10 mouse cellular contexts compared by ENCODE assay signal in genomic region chr4:62643401-62643800, GRCm38 (mm10).
DNase-seq lines count a peak whose midpoint lies in the region; ATAC-seq and TF ChIP-seq lines count a peak whose summit lies in the region.
"Had no signal": no experiment of that assay in that cellular context is flagged by ENCODE, and none has a peak within 500 bp of the region (broad histone marks: within the 10 kb centered on the region; RNA-seq: fewer than 3 reads in every experiment).

No protein-coding gene starts in this region.

- H3K27me3 ChIP-seq in forebrain, embryonic 10.5 days (ENCODE audit: poor library complexity, severe bottlenecking): peaks cover 4% of the 10 kb centered on the region; the same call in 1 of the 2 replicates
- H3K27me3 ChIP-seq in forebrain, embryonic 11.5 days (ENCODE audit: control insufficient read depth, insufficient read depth, low read length): no peaks in the 10 kb centered on the region
- H3K27me3 ChIP-seq in stomach, embryonic 15.5 days (replicated peaks): no peaks in the 10 kb centered on the region
- H3K27me3 ChIP-seq in stomach, postnatal 0 days (ENCODE audit: control insufficient read depth, insufficient read depth, low read length): no peaks in the 10 kb centered on the region
- no peaks in the 10 kb centered on the region for H3K27me3 ChIP-seq in kidney, embryonic 15.5 days
- H3K27me3 ChIP-seq: liver, embryonic 13.5 days had no signal

- no peak overlapping the region for H3K9ac ChIP-seq in forebrain, embryonic 11.5 days (ENCODE audit: low read length)
- H3K9ac ChIP-seq in stomach, embryonic 15.5 days: no peak overlapping the region
- no peak overlapping the region for H3K9ac ChIP-seq in stomach, postnatal 0 days (ENCODE audit: low read length)
- H3K9ac ChIP-seq in kidney, embryonic 15.5 days: no peak overlapping the region
- H3K9ac ChIP-seq: liver, embryonic 13.5 days had no signal

- no peaks in the 10 kb centered on the region for H3K9me3 ChIP-seq in forebrain, embryonic 10.5 days
- no peaks in the 10 kb centered on the region for H3K9me3 ChIP-seq in forebrain, embryonic 11.5 days (ENCODE audit: control insufficient read depth, low read length)
- no peaks in the 10 kb centered on the region for H3K9me3 ChIP-seq in stomach, embryonic 15.5 days
- no peaks in the 10 kb centered on the region for H3K9me3 ChIP-seq in stomach, postnatal 0 days (ENCODE audit: control insufficient read depth, low read length)
- no peaks in the 10 kb centered on the region for H3K9me3 ChIP-seq in kidney, embryonic 15.5 days (replicated peaks)
- H3K9me3 ChIP-seq: liver, embryonic 13.5 days had no signal

- peaks cover 32% of the 10 kb centered on the region for H3K4me1 ChIP-seq in forebrain, embryonic 10.5 days
- no peaks in the 10 kb centered on the region for H3K4me1 ChIP-seq in forebrain, embryonic 11.5 days (replicated peaks; ENCODE audit: control insufficient read depth, insufficient read depth, low read length)
- peaks cover 20% of the 10 kb centered on the region for H3K4me1 ChIP-seq in stomach, embryonic 15.5 days
- H3K4me1 ChIP-seq in stomach, postnatal 0 days (replicated peaks; ENCODE audit: control insufficient read depth, insufficient read depth): peaks cover 7% of the 10 kb centered on the region; the same call in 1 of the 2 replicates
- peaks cover 37% of the 10 kb centered on the region for H3K4me1 ChIP-seq in kidney, embryonic 15.5 days

- WGBS in forebrain, embryonic 10.5 days: 80% methylated on average over 8 of the region's 8 CpGs
- 75% methylated on average over 8 of the region's 8 CpGs for WGBS in forebrain, embryonic 11.5 days
- WGBS in stomach, embryonic 15.5 days: 83% methylated on average over 8 of the region's 8 CpGs
- WGBS in stomach, postnatal 0 days: 78% methylated on average over 8 of the region's 8 CpGs
- WGBS in kidney, embryonic 15.5 days: 75% methylated on average over 8 of the region's 8 CpGs

- peaks cover 78% of the 10 kb centered on the region for H3K36me3 ChIP-seq in forebrain, embryonic 10.5 days (replicated peaks)
- H3K36me3 ChIP-seq in forebrain, embryonic 11.5 days (ENCODE audit: control insufficient read depth, insufficient read depth, low read length): no peaks in the 10 kb centered on the region
- H3K36me3 ChIP-seq in stomach, embryonic 15.5 days: no peaks in the 10 kb centered on the region
- no peaks in the 10 kb centered on the region for H3K36me3 ChIP-seq in stomach, postnatal 0 days (ENCODE audit: control insufficient read depth, insufficient read depth, low read length)
- H3K36me3 ChIP-seq in kidney, embryonic 15.5 days: peaks cover 24% of the 10 kb centered on the region
- H3K36me3 ChIP-seq: liver, embryonic 13.5 days had no signal

- no peak for ATAC-seq in forebrain, embryonic 11.5 days (replicated peaks; ENCODE audit: low FRiP score)
- ATAC-seq in stomach, embryonic 15.5 days (ENCODE audit: insufficient read depth, low FRiP score, low read depth): no peak
- no peak for ATAC-seq in stomach, postnatal 0 days (ENCODE audit: low FRiP score, low TSS enrichment)
- ATAC-seq in kidney, embryonic 15.5 days (replicated peaks; ENCODE audit: low FRiP score): no peak
- ATAC-seq: activated CD4-positive, CD25-positive, alpha-beta regulatory T cell, adult 4 months had no signal

- DNase-seq in forebrain, embryonic 10.5 days (ENCODE audit: extremely low spot score, low spot score): no peak
- no peak for DNase-seq in forebrain, embryonic 11.5 days (ENCODE audit: low spot score)
- no peak for DNase-seq in stomach, postnatal 0 days (ENCODE audit: low spot score)
- DNase-seq in testis, postnatal 10 days (ENCODE audit: low spot score): no peak
- DNase-seq in left cerebral cortex, adult 18-20 months (ENCODE audit: low spot score in 2 of 2): no peak
- no peak for DNase-seq in thymus, postnatal 14 days
- DNase-seq: liver, embryonic 13.5 days had no signal

- no peak overlapping the region for H3K4me2 ChIP-seq in forebrain, embryonic 11.5 days (ENCODE audit: low read depth, low read length, severe bottlenecking)
- no peak overlapping the region for H3K4me2 ChIP-seq in stomach, embryonic 15.5 days
- H3K4me2 ChIP-seq in stomach, postnatal 0 days (replicated peaks; ENCODE audit: low read depth): no peak overlapping the region
- no peak overlapping the region for H3K4me2 ChIP-seq in kidney, embryonic 15.5 days
- H3K4me2 ChIP-seq: liver, embryonic 13.5 days had no signal

- TF ChIP-seq EP300 in stomach, postnatal 0 days (optimal IDR thresholded peaks at IDR 0.05): no peak

- TF ChIP-seq CTCF in stomach, postnatal 0 days (IDR thresholded peaks at IDR 0.05; ENCODE audit: low read depth): no peak

- H3K4me3 ChIP-seq in forebrain, embryonic 10.5 days: no peak overlapping the region
- H3K4me3 ChIP-seq in forebrain, embryonic 11.5 days (ENCODE audit: low read depth, low read length): no peak overlapping the region
- H3K4me3 ChIP-seq in stomach, embryonic 15.5 days (replicated peaks): no peak overlapping the region
- H3K4me3 ChIP-seq in stomach, postnatal 0 days (ENCODE audit: low read depth, low read length): no peak overlapping the region
- H3K4me3 ChIP-seq in kidney, embryonic 15.5 days (replicated peaks): no peak overlapping the region
- H3K4me3 ChIP-seq: liver, embryonic 13.5 days had no signal

- peak overlapping the region; percentile 58 for H3K27ac ChIP-seq in forebrain, embryonic 10.5 days
- H3K27ac ChIP-seq in forebrain, embryonic 11.5 days (ENCODE audit: low read depth, low read length): no peak overlapping the region
- H3K27ac ChIP-seq in stomach, embryonic 15.5 days: 0 out of 2 replicates have a peak overlapping the region, but pooled peaks have one; percentile 35
- H3K27ac ChIP-seq in stomach, postnatal 0 days (replicated peaks): no peak overlapping the region
- peak overlapping the region; percentile 24; the same call in 1 of the 2 replicates for H3K27ac ChIP-seq in kidney, embryonic 15.5 days
- H3K27ac ChIP-seq: liver, embryonic 13.5 days had no signal

Comparison
In these comparisons a context has a peak if more than half of its experiments do, and no peak if none do; other contexts are left out.
1. H3K27ac ChIP-seq: peak in forebrain, embryonic 10.5 days (single experiment), stomach, embryonic 15.5 days (single experiment) and kidney, embryonic 15.5 days (single experiment); none in forebrain, embryonic 11.5 days (single experiment) and stomach, postnatal 0 days (single experiment).